Mouse (Mus musculus): ENCODE measurements around the gene Rchy1. TPM values are rescaled to one million over a fixed set of nuclear protein-coding genes. Genes with fewer than 3 reads are reported as not detected.

The Rchy1 gene
- polyA plus RNA-seq, 1 experiment from 2014 or later = 44.8 TPM

Other genes with a start within 250 kb of the Rchy1 start
- not detected in 2 replicates for gene Odaph, start 24.4 kb upstream of the Rchy1 start, polyA plus RNA-seq (2014; fragmentation: Nextera tagmentation; extraction: Ambion mirVana)
- 0.93 TPM in 2 replicates for gene Cdkl2, start 80.8 kb upstream of the Rchy1 start, polyA plus RNA-seq (2014; fragmentation: Nextera tagmentation; extraction: Ambion mirVana)
- 301 and 308 TPM in 2 replicates for gene G3bp2, start 120.7 kb upstream of the Rchy1 start, polyA plus RNA-seq (2014; fragmentation: Nextera tagmentation; extraction: Ambion mirVana)
- 26.9 and 28.1 TPM in 2 replicates for gene Uso1, start 174.9 kb upstream of the Rchy1 start, polyA plus RNA-seq (2014; fragmentation: Nextera tagmentation; extraction: Ambion mirVana)